Mouse (Mus musculus): ENCODE data around the gene AC134908.4.

Gene AC134908.4

DNA sequence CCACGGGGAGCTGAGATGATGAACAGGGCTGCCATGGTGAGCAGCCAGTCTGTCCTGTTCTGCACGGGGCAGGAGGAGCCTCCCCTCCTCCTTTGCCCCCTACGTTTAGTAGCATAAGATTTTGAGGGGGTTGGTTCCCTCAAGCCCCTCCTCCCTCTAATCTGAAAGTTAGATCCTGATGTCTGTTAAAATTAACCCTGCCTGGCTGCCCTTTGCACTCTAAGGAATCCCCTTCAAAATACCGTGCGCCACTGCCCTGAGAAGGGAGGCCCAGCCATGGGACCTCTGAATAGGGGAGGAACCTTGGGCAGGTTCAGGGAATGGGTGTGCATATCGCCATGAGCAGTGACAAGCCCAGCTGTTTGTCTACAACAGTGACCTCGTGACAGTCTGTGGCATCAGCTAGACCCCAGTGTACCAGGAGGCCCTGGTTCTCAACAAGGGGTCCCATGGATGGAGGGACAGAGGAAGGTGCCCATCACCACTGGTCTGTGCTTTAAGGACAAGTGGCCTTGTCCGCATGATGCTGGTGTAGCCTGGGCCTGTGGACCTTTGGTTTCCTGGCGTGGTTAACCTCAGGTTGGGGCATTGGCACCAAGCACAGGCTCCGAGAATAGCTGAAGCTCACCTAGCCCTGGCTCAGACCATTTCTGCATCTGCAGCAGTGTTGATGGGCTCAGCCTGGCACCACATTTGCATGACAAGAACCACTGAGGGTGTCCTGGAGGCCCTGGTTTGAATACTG is 20.0 kb downstream of the AC134908.4 start:
- WGBS, result 78% methylated on average over 10 of the region's 10 CpGs

DNA sequence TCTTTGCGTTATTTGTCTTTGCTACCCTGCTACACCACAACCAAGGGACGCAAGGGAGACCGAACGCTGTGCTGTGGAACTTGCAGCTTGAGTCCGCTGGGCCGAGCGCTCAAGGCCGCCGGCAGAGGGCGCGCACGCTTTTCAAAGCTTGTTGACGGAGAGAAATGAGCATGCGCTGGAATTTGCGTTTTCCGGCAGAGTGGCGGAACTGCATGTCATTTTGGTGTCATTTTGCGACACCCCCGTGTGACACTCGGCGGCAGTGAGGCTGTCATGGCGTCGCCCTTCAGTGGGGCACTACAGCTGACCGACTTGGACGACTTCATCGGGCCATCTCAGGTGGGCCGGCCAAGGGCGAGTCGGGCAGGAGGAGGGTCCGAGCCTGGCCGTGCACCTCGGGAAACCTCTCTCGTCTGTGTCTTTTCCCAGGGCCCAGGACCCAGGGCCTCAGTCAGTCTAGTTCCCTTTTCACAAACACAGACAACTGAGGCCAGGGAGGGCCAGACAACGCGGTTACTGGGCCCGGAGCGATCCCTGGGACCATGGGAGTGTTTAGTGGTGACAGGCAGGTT is 21.8 kb downstream of the AC134908.4 start, which contains the start of gene Narfl:
Gene Narfl, plus strand, starts transcription at position 228 of the 572 bp plus-strand sequence.
- WGBS, result 0% methylated on average over 37 of the region's 37 CpGs

GRCm38 (mm10) chr17:25769331-25769730 is 26.1 kb downstream of the AC134908.4 start:
- 52% methylated on average over 9 of the region's 9 CpGs for WGBS

- WGBS, result 37% methylated on average over 5 of the region's 5 CpGs
Measured at GRCm38 (mm10) chr17:25765886-25766285, 29.6 kb downstream of the AC134908.4 start.

DNA sequence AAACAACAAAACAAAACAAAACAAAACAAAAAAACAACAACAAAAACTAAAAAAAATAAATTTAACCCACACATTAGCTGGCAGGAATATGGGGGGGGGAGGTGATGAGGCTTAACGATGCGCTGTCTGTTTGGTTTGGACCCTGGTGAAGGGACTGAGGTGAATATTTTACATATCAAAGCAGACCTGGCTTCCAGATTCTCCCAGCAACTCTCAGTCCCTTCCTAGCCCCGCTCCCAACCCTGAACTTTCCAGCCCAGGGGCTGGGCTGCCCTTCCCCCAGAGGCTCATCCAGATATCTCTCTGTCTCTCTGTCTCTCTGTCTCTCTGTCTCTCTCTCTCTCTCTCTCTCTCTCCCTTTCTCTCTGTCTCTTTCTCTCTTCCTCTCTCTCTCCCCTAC is 32.9 kb downstream of the AC134908.4 start:
- 55% methylated on average over 3 of the region's 3 CpGs for WGBS

DNA sequence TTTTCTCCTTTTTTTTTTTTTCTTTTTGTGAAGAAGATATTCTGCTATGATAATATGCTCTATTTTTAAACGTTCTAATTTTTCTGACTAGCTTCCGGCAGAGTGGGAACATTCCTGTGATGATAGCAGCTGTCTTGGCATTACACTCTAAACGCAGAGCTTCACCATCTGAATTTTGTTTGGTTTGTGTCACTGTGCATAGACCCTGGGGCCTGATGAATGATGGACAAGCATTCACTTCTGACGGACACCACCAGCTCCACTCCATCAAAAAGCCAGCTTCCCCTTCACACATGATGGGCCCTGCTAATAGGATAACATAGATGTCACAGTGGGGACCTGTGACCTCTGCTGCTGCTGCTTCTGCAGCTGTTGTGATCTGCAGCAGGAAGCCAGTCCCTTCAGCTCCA is 33.9 kb downstream of the AC134908.4 start:
- 27% methylated on average over 4 of the region's 4 CpGs for WGBS

DNA sequence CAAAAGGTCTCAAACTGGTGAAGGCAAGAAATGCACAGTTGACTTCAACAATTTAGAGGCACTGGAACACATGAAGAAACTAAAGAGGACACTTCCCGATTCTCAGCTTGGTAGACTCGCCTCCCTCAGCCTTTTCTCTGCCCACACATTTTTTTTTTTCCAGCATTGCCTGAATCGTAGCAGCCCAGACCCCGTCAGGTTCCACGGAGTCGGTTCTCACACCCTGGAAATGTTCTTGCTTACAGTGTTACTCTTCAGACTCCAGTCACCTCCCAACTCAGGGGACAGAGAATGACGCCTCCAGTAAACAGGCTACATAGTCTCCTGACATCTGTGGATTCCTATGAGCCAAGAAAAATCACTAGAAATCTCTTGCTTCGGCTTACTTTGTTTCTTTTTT is 35.3 kb downstream of the AC134908.4 start:
- WGBS, result 39% methylated on average over 8 of the region's 8 CpGs

DNA sequence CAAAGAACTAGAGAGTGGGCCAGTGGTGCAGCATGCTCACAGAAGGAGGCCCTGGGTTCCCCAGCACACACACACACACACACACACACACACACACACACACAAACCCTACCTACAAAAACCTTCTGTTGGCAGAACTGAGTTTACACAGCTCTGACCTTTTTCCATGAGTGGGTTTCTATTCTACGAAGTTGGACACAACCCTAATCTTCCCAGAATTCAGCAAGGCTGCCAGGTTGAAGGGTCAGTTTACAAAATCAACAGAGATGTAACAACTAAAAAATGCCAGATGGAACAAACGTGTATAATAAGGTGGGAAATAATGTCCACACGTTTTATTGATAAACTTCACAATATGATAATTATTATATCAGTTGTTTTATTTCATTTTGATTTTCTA is 37.8 kb downstream of the AC134908.4 start:
- 75% methylated on average over 3 of the region's 3 CpGs for WGBS

DNA sequence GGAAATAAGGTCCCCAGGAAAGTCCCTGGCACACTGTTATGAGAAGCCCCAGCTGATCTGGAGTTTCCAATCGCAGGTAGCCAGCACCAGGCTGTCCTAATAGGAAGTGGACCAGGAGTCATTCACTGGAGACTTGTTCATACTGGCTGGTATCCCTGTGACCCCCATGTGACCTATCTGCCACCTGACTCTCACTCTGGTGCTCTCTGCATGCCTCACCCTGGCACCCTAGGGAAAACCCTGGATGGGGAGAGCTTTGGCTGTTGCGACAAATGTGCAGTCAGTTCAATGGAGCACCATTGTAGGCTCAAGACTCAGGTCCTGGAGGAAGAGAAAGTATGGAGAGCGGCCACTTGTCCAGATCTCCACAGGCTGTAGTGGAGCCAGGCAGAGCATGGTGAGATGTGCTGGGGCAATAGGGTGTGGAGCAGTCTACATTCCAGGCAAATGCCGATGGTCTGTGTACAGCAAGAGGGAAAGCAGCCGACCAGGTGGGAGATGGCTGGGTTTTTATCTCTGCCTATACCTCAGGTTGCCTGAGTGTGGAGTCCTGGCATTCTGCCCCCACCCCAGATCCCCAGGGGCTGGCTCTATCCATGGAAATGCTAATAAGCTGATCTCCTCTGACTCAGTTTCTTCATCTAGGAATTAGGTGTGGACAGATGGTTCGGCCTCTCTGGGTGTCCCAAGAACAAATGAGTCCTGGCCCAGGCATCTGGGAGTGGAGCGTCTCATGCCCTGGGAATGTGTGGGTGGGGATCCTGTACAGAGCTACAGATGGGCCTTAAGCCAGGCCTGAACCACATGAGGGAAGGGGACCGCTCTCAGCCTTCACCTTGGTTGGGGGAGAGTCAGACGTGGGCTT is 38.8 kb downstream of the AC134908.4 start:
- 82% methylated on average over 9 of the region's 9 CpGs for WGBS

DNA sequence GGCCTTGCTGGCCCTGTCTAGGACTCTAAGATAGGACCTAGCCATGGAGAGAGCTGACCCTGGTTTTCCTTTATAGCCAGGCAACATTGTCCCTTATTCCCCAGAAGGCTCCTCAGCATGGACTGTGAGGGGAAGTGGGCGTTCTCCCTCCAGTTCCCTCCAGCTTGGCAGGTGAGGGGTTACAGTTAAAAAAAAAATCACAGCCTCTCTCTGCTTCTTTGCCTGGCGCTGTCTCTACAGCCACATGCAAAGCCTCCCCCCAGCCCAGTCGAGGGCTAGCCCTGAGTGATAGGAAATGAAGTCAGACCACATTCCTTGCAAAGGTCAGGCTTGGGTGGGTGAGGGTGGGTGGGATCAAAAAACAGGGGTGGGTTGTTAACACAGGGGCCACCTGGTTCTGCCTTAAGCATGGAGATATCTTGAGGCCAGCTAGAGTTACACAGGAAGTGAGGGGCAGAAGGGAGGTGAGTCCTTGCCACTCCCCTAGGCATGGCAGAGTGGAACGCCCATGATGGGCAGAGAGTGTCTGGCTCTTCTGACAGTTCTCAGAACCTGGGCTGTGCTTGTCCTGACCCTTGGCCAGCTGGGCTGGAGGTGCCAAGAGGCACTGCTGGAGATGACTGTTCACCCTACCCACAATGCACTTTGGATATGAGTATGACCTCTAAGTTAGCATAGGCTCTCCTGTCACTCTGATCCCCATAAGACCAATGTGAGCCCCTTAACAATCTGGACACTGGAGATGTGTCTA is 39.7 kb downstream of the AC134908.4 start:
- 65% methylated on average over 4 of the region's 4 CpGs for WGBS

- 90% methylated on average over 4 of the region's 4 CpGs for WGBS
Measured at GRCm38 (mm10) chr17:25755086-25755485, 40.4 kb downstream of the AC134908.4 start.

DNA sequence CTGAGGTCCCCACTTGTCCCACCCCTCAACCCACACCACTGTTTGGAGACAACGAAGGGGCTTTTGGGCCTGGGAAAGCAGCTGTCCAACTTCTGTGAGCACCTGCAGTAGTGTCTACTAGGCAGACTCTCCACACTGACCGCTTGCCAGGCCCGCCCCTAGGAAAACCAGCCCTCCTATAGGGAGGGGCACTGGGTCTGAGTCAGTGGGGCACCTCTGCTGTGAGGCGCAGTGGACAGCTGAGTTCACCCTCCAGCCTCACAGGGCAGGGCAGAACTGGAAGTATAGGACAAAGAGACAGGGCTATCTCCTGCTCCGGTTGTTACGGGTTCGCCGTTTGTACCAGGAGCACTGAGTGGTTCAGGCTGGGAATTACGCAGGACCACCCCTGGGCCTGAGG is 41.2 kb downstream of the AC134908.4 start, which contains the start of gene Msln:
Gene Msln, minus strand, starts transcription at position 138 of the 400 bp plus-strand sequence.
- WGBS, result 89% methylated on average over 9 of the region's 9 CpGs

DNA sequence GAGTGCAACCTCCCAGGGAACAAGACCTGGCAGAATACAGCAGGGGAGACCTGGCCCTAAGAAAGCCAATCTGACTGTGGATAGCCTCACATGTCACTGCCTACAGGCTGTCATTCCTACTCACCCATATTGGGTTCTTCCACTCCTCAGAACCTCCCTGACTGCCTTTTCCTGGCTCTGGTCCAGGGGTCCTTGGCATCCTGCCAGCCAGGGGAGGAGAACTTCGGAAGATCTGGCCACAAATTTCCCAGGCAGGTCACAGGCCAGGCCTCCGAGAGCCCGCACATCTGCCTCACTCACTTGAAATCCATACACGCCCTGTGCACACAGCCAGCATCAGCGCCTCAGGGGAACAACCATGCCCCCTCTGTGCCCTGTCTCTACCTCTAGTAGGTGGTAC is 44.0 kb downstream of the AC134908.4 start:
- 41% methylated on average over 5 of the region's 5 CpGs for WGBS

DNA sequence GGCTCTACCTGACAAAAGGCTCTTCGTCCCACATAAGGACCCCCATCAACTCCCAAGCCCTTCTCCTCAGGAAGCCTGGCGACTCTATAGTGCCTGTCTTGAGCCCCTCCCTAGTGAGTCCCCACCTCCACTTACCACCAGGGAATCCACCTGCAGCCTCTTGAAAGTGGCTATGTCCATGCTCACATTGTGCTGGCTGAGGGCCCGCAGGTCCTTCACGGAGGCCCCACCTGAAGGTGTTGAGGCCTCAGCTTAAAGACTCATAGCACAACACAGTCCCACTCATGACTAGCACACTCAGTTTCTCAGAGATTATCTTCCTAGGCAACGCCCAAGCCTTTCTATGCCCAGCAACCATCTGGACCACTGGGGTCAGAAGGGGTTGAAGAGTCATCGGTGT is 46.1 kb downstream of the AC134908.4 start:
- 86% methylated on average over 6 of the region's 6 CpGs for WGBS

GRCm38 (mm10) chr17:25748238-25748637 is 47.2 kb downstream of the AC134908.4 start:
- WGBS, result 86% methylated on average over 4 of the region's 4 CpGs

DNA sequence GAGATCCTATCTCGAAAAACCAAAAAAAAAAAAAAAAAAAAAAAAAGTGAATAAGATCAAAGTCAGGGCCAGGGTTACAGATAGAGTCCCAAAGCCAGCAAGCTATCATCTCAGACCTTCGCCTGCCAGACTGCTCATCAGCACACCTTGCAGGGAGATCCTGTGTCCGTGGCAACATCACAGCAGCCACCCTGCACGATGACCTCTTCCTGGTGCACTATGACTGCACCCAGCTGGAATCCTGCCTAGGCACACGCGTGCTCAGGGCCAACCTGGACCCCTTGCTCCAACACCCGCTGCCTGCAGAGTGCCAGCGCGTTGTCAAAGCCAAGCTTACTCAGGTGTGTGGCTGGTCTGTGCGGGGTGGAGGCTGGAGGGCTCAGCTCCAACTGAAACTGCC is 51.1 kb downstream of the AC134908.4 start:
- 83% methylated on average over 10 of the region's 10 CpGs for WGBS

DNA sequence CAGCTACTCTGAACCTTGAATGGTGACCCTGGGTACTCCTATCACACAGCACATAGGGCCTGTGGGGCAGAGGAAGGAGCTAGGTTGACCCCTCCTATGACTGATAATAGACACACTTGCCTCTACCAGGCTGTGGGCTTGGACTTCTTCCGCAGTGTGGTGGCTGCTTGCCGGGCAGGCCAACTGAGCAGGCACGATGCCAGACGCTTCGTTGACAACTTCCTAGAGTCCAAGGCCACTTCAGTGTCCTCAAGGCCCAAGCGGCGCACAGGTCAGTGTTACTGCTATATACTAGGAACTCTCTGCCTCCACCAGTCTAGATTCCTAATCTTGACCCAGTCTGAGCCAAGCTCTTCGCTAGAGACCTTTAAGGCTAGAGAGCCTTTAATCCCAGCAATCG is 51.6 kb downstream of the AC134908.4 start:
- WGBS, result 91% methylated on average over 9 of the region's 9 CpGs

GRCm38 (mm10) chr17:25741471-25741870 is 54.0 kb downstream of the AC134908.4 start:
- WGBS, result 75% methylated on average over 12 of the region's 12 CpGs
